Mouse (Mus musculus) heart, adult 2 months (tissue): ENCODE measurements around the gene Foxo1. TPM values are rescaled to one million over a fixed set of nuclear protein-coding genes. Genes with fewer than 3 reads are reported as not detected.

ENCODE experiments used
- DNase-seq, 2 experiments: peaks; one replicate each; pipeline ENCODE4 v3.0.0; 2021
- H3K27ac ChIP-seq: fragments of 200-600 bp; 2 replicates; pipeline ENCODE4 v1.8.1; 2022
- H3K27me3 ChIP-seq: fragments of 200-500 bp; 2 replicates; pipeline ENCODE4 v1.6.1; 2012; ENCODE audit warnings: mild to moderate bottlenecking, low read length, inconsistent platforms, mixed read lengths; ENCODE audit not compliant: control insufficient read depth, insufficient read depth
- H3K36me3 ChIP-seq: fragments of 200-500 bp; 2 replicates; pipeline ENCODE4 v1.6.1; 2012; ENCODE audit warnings: low read length, inconsistent platforms; ENCODE audit not compliant: control insufficient read depth, insufficient read depth
- H3K4me1 ChIP-seq: fragments of 200-500 bp; 2 replicates; pipeline ENCODE4 v1.6.1; 2011; ENCODE audit warnings: low read length; ENCODE audit not compliant: control insufficient read depth, insufficient read depth
- H3K4me3 ChIP-seq: fragments of 200-600 bp; 2 replicates; pipeline ENCODE4 v1.8.1; 2022
- H3K79me2 ChIP-seq: fragments of 200-500 bp; replicated peaks from 2 replicates; pipeline ENCODE4 v1.6.1; 2012; ENCODE audit warnings: mild to moderate bottlenecking, inconsistent platforms, low read length, moderate library complexity, mixed read lengths; ENCODE audit not compliant: control insufficient read depth, insufficient read depth
- H3K9ac ChIP-seq: fragments of 200-500 bp; 2 replicates; pipeline ENCODE4 v1.6.1; 2012; ENCODE audit warnings: low read depth, mild to moderate bottlenecking, control low read depth, inconsistent platforms, low read length, mixed read lengths
- CTCF ChIP-seq: fragments of 200-600 bp; IDR thresholded peaks from 2 replicates; pipeline ENCODE4 v1.8.1; 2022; ENCODE audit warnings: antibody characterized with exemption, mild to moderate bottlenecking, moderate library complexity
- EP300 ChIP-seq: fragments of 200-500 bp; IDR thresholded peaks from 2 replicates; pipeline ENCODE4 v1.6.1; 2011; ENCODE audit warnings: low read depth, low read length, control low read depth; ENCODE audit not compliant: insufficient read depth
- POLR2A ChIP-seq: fragments of 200-500 bp; IDR thresholded peaks from 2 replicates; pipeline ENCODE4 v1.6.1; 2011; ENCODE audit warnings: mild to moderate bottlenecking, low read depth, low read length, control low read depth; ENCODE audit not compliant: insufficient read depth
- WGBS: fragments of 180-500 bp; shearing (Covaris S2); methylation state at CpG from one replicate; pipeline ENCODE4 v1.1.7; 2018; 5-methylcytosine and 5-hydroxymethylcytosine counted together
- intact Hi-C: fragments of 180-260 bp; cut with DNase I; formaldehyde crosslinking; loops from one replicate; pipeline ENCODE4 v1.15.1; 2025
- polyA plus RNA-seq: library from polyadenylated mRNA; depleted of rRNA; stranded (reverse); fragments of >200 nt; gene quantifications from 2 replicates; pipeline ENCODE4 v1.2.3, GENCODE M21; 2012
- total RNA-seq, 2 experiments: library from RNA; stranded (reverse); gene quantifications; 2 replicates each; pipeline ENCODE4 v1.2.3; 2021

The Foxo1 gene
- total and polyA plus RNA-seq, 3 experiments: 7.7 to 12.9 (median 12.2) TPM

DNA sequence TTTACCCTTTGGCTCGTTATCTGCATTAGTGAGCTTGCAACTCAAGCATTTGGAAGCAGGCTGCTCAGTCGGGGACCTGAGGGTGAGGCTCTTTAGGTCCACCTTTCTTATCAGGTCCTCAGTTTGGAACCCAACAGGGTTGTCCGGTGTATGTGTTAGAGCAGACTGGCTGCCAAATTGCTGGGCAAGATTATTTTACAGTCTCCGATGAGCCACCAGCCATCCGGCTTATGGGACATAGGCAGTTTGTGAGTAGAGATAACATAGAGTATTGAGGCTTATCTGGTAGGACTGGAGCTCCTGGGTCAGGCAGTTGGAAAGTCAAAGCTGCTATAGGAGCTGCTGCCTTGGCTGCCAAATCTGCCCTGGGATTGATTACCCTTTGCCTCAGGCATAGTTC, 27.1 kb upstream of the Foxo1 start:
- 50% methylated on average over 5 of the region's 5 CpGs for WGBS
- TF ChIP-seq EP300 (no peak), POLR2A (no peak), CTCF (no peak)
- H3K27me3 ChIP-seq: no peaks in the 10 kb centered on the region
- no peak for DNase-seq
- intact Hi-C loops: loop anchor here (5.0 to 10.0 kb wide), 2 partner anchors 589 to 756 kb away; partner anchors contain the start of gene Rab33b
- H3K27ac ChIP-seq: no peak overlapping the region
- H3K36me3 ChIP-seq: no peaks in the 10 kb centered on the region
- H3K79me2 ChIP-seq: no peaks in the 10 kb centered on the region
- H3K4me3 ChIP-seq: no peak overlapping the region
- no peaks in the 10 kb centered on the region for H3K4me1 ChIP-seq
- no peak overlapping the region for H3K9ac ChIP-seq

- Histone ChIP-seq H3K4me3 (no peak overlapping the region), H3K27ac (no peak overlapping the region), H3K9ac (no peak overlapping the region), H3K27me3 (no peaks in the 10 kb centered on the region), H3K4me1 (no peaks in the 10 kb centered on the region), H3K36me3 (no peaks in the 10 kb centered on the region), H3K79me2 (no peaks in the 10 kb centered on the region)
- peak; percentile 56 to 62 for DNase-seq
- intact Hi-C loops: loop anchor here (1.0 to 10.0 kb wide), 5 partner anchors 541 to 758 kb away; partner anchors contain the start of gene Rab33b
- TF ChIP-seq POLR2A (no peak), EP300 (0 out of 2 replicates have a peak, but pooled peaks have one; percentile 51), CTCF (peak; percentile 92)
- 43% methylated on average over 6 of the region's 6 CpGs for WGBS
Measured at GRCm38 (mm10) chr3:52242457-52243105, 25.6 kb upstream of the Foxo1 start.

DNA sequence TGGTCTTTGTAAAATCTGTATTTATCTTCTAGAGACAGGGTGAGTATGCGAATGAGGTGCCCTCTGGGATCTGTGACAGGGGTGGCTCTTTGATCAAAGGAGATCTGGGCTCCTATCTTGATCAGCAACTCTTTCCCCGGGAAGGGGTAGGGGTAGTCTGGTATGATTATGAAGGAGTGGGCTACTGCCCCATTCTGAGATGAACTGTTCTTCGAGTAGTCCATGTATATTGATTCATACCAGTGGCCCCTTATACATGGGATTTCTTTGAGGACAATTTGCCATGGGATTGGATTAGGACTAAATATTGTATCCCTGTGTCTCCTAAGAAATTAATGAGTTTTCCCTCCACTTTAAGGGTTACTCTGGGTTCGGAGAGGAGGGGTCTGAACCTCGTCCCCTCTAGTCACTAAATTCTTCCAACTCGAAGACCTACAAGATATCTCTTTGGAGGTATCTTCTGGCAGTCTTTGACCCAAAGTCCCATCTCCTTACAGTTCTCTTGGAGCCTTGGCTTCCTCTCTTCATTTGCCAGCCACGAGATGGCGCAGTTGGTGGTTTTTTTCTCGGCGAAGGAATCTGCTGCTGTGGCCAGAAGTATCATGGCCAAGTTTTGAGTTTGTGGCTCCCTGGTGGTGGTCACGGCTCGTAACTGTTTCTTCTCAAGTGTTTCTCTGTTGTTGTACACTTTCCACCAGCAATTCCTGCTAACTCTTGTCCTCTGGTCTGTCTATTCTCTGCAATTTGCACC, 24.7 kb upstream of the Foxo1 start:
- H3K27ac ChIP-seq: no peak overlapping the region
- no peaks in the 10 kb centered on the region for H3K79me2 ChIP-seq
- TF ChIP-seq CTCF (peak; percentile 65), POLR2A (no peak)
- no peaks in the 10 kb centered on the region for H3K27me3 ChIP-seq
- peak in 1 of 2 experiments; percentile 46 for DNase-seq
- no peak overlapping the region for H3K4me3 ChIP-seq
- H3K4me1 ChIP-seq: no peaks in the 10 kb centered on the region
- 35% methylated on average over 12 of the region's 12 CpGs for WGBS
- intact Hi-C loops: loop anchor here (2.0 to 10.0 kb wide), 3 partner anchors 591 to 759 kb away; partner anchors contain the start of gene Rab33b
- no peaks in the 10 kb centered on the region for H3K36me3 ChIP-seq
- no peak overlapping the region for H3K9ac ChIP-seq

DNA sequence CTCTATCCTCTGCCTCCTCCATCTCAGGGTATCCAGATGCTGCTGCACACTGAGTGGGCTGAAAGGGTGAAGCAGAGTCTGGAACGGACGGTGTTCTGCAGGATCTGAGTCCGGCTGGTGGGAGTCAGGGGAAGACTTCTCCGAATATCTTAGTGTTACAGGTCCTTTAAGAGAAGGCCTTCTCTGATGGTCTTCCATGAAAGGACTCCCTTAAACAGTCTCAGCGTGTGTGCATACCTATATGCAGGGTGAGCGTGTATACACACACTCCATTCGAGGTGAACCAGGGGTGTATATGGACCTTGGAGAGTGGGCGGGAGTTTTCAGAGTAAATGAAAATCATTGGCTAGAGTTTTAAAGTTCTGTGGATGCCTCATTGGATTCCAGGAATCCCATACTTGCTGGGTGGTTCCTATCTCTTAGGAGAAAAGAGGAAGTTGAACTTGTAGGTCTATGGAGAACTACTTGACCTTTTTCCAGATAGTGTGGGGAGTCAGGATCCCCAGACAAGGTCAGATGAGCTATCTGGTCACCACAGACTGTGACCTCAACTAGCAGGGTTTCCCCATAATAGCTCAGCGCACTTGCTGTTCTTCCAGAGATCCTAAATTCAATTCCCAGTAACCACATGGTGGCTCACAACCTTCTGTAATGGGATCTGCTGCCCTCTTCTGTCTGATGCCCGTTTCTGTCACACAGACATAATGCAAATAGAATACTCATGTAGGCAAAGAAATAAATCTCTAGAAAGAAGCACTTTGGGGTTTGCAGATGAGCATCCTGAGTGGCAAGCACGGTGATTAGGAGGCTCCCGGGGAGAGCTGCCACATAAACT, 21.9 kb upstream of the Foxo1 start:
- intact Hi-C loops: loop anchor here (10.0 kb wide), 1 partner anchor 761 kb away; the partner anchor contains the start of gene Rab33b
- H3K36me3 ChIP-seq: no peaks in the 10 kb centered on the region
- H3K9ac ChIP-seq: no peak overlapping the region
- H3K27ac ChIP-seq: no peak overlapping the region
- DNase-seq: no peak
- H3K27me3 ChIP-seq: no peaks in the 10 kb centered on the region
- WGBS: 84% methylated on average over 12 of the region's 12 CpGs
- no peak for TF ChIP-seq POLR2A
- peak; percentile 42 for TF ChIP-seq CTCF
- no peaks in the 10 kb centered on the region for H3K79me2 ChIP-seq
- H3K4me1 ChIP-seq: no peaks in the 10 kb centered on the region
- H3K4me3 ChIP-seq: no peak overlapping the region

- no peak overlapping the region for H3K9ac ChIP-seq
- H3K4me3 ChIP-seq: no peak overlapping the region
- TF ChIP-seq CTCF: no peak
- TF ChIP-seq POLR2A: no peak
- TF ChIP-seq EP300: no peak
- H3K4me1 ChIP-seq: no peaks in the 10 kb centered on the region
- no peaks in the 10 kb centered on the region for H3K27me3 ChIP-seq
- intact Hi-C loops: loop anchor here (10.0 kb wide), 1 partner anchor 1194 kb away; no protein-coding TSS in a partner anchor
- no peaks in the 10 kb centered on the region for H3K79me2 ChIP-seq
- no peaks in the 10 kb centered on the region for H3K36me3 ChIP-seq
- no peak overlapping the region for H3K27ac ChIP-seq
- no peak for DNase-seq
- WGBS: 17% methylated on average over 1 of the region's 1 CpGs
Measured at GRCm38 (mm10) chr3:52251184-52251583, 17.0 kb upstream of the Foxo1 start.
